Mouse (Mus musculus) WW6 (cell line): ENCODE results near the gene Olfr846.

Experiments used
- DNase-seq: peaks from one replicate; pipeline ENCODE4 v3.0.0-alpha.2; 2013; ENCODE audit warnings: low read depth, low spot score

Olfr846 gene

DNA sequence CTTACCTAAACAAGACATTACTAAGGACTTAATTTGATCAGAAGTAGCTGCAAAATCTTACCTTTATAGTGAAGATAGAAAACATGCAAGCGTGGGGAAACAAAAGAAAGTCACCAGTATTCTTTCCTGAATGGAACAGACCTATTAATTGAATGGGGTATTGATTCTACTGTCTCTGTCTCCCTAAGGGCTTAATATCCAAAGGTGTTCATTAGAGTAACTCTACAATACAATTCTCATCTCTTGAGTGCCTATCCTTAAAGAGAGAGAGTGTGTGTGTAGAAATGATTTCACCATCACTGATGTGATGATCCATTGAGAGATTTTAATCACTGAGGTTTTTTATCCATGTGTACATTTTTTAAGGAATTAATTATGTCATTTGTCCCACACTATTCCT is at the start of gene Olfr846:
Olfr846 (minus strand) TSS at position 101 of the 400 bp plus-strand sequence.
- DNase-seq: no peak

DNA sequence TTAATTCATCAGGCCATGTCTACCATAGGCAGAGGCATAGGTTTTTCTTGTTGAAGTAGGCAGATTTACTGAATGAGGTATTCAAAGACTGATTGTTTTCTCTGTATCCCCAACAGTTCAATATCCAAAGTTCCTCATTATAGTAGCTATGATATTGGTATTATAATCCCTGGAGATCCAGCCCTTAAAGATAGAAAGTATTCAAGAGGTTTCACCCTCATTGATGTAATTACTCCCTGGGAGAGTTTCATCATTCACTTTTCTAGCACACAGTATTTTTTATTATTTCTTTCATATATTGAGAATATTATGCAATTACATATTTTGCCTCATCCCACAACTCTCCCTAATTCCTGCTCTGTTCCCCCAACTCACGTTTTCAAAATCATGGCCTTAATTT is 14.8 kb upstream of the Olfr846 start, which contains the start of gene Olfr847:
Olfr847 (minus strand) TSS at position 101 of the 400 bp plus-strand sequence.
- DNase-seq: no peak

DNA sequence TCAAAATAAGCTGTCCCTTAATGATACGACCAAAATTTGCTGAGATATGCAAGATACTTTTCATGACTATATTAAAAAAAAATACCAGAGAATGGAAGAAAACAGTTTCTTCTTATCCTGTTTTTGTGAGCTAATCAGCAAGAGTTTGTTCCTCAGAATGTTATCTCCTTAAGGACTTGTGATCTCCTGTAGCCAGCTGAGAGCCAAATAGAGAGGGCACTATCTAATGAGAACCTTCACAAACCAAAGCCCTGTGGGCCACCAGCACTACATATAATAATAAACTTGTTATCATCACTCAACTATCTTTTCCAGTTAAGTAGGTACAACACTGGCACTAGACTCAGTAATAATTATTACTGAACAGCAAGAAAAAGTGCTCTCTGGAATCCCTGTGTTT is 27.6 kb downstream of the Olfr846 start, which contains the start of gene Olfr845:
Olfr845 (plus strand) TSS at position 301 of the 400 bp plus-strand sequence.
- DNase-seq: no peak

DNA sequence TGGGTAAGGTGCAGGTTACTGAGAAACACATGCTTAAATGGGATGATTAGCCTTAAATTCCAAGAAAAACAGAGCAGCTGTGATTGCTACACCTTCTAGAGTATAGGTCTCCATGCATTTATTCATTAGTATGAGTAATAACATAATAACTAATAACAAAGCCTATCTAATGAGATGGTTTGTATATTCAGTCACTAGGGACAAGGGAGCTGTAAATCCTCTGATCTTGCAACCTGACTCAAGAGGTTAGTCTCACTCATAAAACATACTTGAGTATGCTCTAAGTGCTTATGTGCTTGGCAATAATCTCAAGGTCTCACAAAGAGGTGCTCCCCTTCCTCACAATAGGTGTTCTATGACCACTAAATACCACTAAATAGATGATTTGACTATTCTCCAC is 47.8 kb downstream of the Olfr846 start, which contains the start of gene Olfr844:
Olfr844 (plus strand) TSS at position 301 of the 400 bp plus-strand sequence.
- no peak for DNase-seq
